Mouse (Mus musculus) G1E (cell line): ENCODE data around the gene Kdelr2.

Source experiments
- CTCF ChIP-seq: IDR thresholded peaks from 2 replicates; pipeline ENCODE4 v1.5.1; 2012; ENCODE audit warnings: low read depth, low read length, inconsistent platforms, mixed read lengths
- GATA2 ChIP-seq: IDR thresholded peaks from 2 replicates; pipeline ENCODE4 v1.6.1; 2012; ENCODE audit warnings: low read depth, low read length, inconsistent platforms, borderline replicate concordance

DNA sequence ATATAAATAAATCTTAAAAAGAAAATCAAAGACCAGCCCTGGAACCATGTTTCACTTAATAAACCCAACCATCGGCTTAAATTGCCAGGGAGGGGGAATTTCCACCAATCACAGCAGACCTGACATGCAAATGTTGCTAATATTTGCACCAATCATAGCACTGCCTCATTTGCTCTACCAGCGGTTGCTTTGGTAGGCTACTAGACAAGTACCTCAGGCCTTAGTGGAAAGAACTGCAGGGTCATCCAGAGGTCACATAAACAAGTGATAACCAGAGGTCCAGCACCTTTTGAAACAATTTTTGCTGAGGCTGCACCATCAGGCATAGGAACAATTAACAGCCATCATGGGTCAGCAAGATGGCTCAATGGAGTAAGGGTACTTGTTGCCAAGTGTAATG is 2.1 kb upstream of the Kdelr2 start:
- no peak for TF ChIP-seq CTCF
- TF ChIP-seq GATA2 = no peak
